Mouse (Mus musculus) CD4-positive, CD25-positive, alpha-beta regulatory T cell, adult 4 months (primary cell): Measurements from ENCODE around the gene Lect2. TPM values are rescaled to one million over a fixed set of nuclear protein-coding genes. Genes with fewer than 3 reads are reported as not detected.

Experiments
- ATAC-seq: one replicate; pipeline ENCODE4 v1.8.0; 2017
- polyA plus RNA-seq, 2 experiments: library from polyadenylated mRNA; unstranded; fragments of 100-300 nt; shearing (Covaris generic); gene quantifications; one replicate each; pipeline ENCODE4 v1.2.1; 2017

The Lect2 gene
- polyA plus RNA-seq, 2 experiments from 2014 or later: not detected

- ATAC-seq: no peak
Observed at GRCm38 (mm10) chr13:56555957-56556356, 7.7 kb upstream of the Lect2 start.

- peak; percentile 53 for ATAC-seq
Observed at GRCm38 (mm10) chr13:56554409-56554808, 6.1 kb upstream of the Lect2 start.

DNA sequence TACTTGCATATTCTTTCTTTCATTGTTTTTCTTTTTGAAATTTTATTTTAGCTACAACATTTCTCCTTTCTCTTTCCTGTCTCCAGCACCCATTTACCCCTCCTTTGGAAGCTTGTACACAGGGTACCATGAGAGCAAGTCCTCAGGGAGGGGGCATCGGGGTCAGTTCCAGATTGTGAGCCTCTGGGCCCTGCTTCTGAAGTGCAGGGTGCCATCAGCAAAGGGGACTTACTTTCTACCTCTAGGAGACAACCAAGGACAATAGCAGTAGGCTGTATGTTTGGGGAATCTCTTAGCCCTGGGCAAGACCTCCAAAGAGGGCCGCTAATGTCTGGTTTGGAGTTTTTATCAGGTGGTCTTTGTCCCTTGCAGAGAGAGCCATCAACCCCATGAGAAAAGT is 5.6 kb upstream of the Lect2 start:
- ATAC-seq: no peak

- no peak for ATAC-seq
Observed at GRCm38 (mm10) chr13:56551661-56552060, 3.4 kb upstream of the Lect2 start.

- ATAC-seq: no peak
Observed at GRCm38 (mm10) chr13:56550574-56550973, 2.3 kb upstream of the Lect2 start.

- ATAC-seq: no peak
Observed at GRCm38 (mm10) chr13:56549364-56549763, 1.1 kb upstream of the Lect2 start.

GRCm38 (mm10) chr13:56544956-56545355 is 3.3 kb downstream of the Lect2 start:
- ATAC-seq: no peak

DNA sequence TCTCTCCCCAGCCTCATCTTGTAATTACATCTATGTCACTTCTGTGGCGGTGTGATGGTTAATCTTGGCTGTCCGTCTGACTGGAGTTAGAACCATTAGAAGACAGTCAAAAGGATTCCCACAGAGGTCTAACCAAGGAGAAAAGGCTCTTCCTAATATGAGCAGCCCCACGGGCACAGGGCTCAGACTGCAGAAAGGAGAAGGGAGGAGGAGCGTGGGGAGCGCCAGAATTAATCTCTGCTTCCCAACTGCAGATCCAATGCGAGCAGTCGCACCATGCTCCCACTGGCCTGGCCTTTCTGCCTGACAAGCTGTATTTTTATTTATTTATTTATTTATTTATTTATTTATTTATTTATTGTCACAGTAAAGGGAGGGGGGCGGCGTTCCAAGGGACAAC is 4.5 kb downstream of the Lect2 start:
- no peak for ATAC-seq

GRCm38 (mm10) chr13:56539846-56540245 is 8.5 kb downstream of the Lect2 start:
- no peak for ATAC-seq

DNA sequence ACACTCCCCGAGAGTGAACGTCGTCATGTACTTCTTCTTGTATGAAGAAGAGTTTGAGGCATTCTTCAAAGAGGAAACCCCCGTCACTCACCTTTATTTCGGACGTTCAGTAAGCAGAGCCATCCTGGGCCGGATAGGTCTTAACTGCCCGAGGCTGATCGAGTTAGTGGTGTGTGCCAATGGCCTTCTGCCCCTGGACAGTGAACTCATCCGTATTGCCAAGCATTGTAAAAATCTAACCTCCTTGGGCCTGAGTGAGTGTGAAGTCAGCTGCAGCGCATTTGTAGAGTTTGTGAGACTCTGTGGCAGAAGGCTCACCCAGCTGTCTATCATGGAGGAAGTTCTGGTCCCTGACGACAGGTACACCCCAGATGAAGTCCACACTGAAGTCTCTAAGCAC is 11.3 kb downstream of the Lect2 start:
- no peak for ATAC-seq

GRCm38 (mm10) chr13:56535570-56535969 is 12.7 kb downstream of the Lect2 start:
- ATAC-seq: no peak

DNA sequence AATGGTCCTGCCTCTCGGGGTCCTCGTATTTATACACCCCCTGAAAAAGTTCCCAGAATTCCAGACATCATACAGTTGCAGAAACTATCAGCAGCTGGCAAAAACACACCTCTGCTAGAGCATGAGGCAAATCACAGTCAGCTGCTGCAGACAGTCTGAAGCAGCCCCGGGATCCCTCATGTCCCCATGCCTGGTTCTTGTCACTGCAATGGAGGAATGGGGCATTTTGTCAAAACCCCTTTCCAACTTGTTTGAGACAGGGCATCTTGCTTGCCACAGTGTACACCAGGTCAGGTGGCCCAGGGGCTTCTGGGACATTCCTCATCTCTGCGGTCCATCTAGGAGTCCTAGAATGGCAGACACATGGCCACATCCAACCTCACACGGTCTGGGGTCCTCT is 13.4 kb downstream of the Lect2 start:
- ATAC-seq: no peak

DNA sequence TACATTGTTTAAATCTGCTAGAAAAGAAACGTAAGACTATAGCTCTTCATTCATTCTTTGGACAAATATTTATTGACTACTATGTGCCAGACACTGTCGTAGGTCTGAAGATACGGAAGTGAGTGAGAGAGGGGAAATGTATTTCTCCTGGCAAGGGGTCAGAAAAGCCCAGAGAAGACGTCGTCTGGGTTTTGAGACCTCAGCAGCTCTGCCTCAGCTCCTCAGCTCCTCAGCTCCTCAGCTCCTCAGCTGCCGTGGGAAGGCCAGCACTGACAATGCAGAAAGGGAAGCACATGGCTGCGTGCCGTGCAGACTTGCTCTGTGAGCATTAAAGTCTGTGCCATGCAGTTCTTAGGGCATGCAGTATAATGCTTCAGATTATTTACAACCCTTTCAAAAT is 18.6 kb downstream of the Lect2 start:
- ATAC-seq: no peak

DNA sequence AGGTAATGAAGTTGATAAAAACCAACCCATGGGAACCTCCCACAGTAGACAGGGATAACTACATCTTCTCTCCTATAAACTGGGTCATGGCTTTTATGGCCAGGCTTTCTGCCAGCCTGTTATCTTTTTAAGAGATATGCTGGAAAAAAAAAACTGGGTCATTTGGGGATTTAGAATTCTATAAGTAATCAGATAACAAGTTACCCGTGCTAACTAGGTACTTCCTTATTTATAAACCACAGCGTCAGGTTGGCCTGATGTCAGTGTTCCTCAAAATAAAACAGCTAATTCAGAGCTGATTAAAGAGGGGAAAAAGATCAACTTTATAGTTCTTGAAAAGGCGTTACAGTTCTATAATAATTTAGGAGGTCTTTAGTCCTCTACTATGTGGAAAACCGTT is 19.3 kb downstream of the Lect2 start:
- no peak for ATAC-seq

DNA sequence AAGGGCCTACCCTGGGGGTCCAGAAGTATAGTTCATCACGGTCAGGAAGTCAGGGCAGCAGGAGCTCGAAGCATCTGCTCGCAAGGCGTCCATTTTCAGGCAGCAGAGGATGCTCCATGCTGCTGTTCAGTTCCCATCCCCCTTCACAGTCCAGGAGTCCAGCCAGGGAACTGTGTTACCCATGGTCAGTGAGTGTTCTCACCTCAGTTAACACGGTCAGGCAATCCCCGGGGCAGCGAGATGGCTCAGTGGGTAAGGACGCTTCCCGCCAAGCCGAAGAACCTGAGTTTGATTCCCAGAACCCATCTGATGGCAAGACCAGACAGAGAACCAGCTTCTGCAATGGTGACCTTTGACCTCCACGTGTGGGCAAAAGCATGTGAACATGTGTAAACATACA is 20.0 kb downstream of the Lect2 start:
- ATAC-seq: no peak

DNA sequence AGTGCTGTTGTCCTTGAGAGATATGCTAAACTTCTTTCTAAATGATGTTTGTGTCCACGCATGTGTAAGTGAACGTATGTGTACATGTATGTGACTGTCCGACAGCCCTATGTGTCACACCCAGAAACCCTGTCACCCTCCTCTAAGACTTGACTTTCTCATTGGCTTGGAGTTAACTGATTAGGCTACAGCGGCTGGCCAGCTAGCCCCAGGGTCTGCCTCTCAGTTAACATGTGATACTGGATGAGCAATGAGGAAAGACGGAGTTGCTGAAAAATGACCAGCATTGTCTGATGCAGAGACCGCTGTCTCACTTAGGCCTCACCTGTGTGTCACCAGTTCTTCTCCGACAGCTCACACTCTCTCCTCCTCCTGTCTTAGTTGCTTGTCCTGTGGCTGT is 20.5 kb downstream of the Lect2 start:
- ATAC-seq: no peak

DNA sequence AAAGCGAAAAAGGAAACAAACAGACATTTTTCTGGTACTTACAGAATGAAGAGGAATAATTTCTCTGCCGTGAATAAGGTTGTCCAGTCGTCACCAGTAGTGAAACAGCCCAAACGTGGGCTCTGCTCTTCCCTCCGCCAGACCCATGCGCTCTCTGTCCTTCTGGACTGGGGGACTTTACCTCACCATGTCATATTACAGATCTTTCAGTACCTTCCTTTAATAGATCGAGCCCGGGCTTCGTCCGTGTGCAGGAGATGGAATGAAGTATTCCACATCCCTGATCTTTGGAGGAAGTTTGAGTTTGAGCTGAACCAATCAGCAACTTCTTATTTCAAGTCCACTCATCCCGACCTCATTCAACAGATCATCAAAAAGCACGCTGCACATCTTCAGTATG is 21.4 kb downstream of the Lect2 start:
- ATAC-seq: no peak

GRCm38 (mm10) chr13:56522821-56523167 is 25.5 kb downstream of the Lect2 start:
- no peak for ATAC-seq

GRCm38 (mm10) chr13:56522081-56522820 is 26.1 kb downstream of the Lect2 start, which contains the start of gene Fbxl21:
Fbxl21 (plus strand) TSS chr13:56522472.
- peak; percentile 96 for ATAC-seq

- ATAC-seq: no peak
Observed at GRCm38 (mm10) chr13:56516816-56517215, 31.5 kb downstream of the Lect2 start.

DNA sequence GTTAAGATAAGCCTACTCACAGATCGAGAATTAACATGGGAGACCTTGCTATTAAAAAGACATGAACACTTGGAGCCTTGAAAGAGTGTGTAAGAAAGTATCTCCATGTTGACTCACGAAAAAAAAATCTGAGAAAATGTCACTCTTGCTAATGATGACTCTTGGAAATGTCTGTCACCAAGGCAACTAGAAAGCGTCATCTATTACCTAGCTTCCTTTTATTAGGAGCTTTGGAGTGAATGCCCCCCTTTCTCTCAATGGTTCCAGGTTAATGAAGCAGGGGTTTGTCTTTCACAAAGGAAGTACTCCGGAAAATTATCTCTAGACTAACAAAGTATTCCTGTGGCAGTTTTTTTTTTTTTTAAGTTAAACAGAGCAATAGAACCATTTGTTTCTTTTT is 32.0 kb downstream of the Lect2 start:
- no peak for ATAC-seq

- ATAC-seq: no peak
Observed at GRCm38 (mm10) chr13:56513595-56513994, 34.7 kb downstream of the Lect2 start.

- ATAC-seq: no peak
Observed at GRCm38 (mm10) chr13:56509796-56510195, 38.5 kb downstream of the Lect2 start.

GRCm38 (mm10) chr13:56506871-56507496 is 41.3 kb downstream of the Lect2 start:
- ATAC-seq: peak; percentile 90
